Mouse (Mus musculus) kidney, adult 8-10 months (tissue): ENCODE results near the gene Elane.
A peak's percentile ranks its signal among the peaks of the same experiment; 100 is the strongest.
"Not testable (repeated sequence)": the region's sequence is repeated elsewhere in the genome, so short reads cannot be mapped to it uniquely, and the experiment has no call there.

ENCODE experiments used
- DNase-seq, 2 experiments: peaks; one replicate each; pipeline ENCODE4 v3.0.0; 2022

Elane gene

GRCm38 (mm10) chr10:79883297-79884084, 2.6 kb upstream of the Elane start:
- peak; percentile 79 to 87 for DNase-seq

- DNase-seq: peak; percentile 87 to 88
Measured at GRCm38 (mm10) chr10:79884446-79884845, 1.6 kb upstream of the Elane start.

GRCm38 (mm10) chr10:79884938-79885337, 1.1 kb upstream of the Elane start:
- not testable (repeated sequence) for DNase-seq

GRCm38 (mm10) chr10:79886611-79887010, 564 bp downstream of the Elane start:
- DNase-seq: no peak

GRCm38 (mm10) chr10:79889386-79889785, 3.3 kb downstream of the Elane start:
- DNase-seq: peak in 1 of 2 experiments; percentile 64

GRCm38 (mm10) chr10:79890670-79891069, 4.6 kb downstream of the Elane start, which contains the start of gene Cfd:
Gene Cfd (plus strand): TSS chr10:79890853.
- no peak for DNase-seq

DNA sequence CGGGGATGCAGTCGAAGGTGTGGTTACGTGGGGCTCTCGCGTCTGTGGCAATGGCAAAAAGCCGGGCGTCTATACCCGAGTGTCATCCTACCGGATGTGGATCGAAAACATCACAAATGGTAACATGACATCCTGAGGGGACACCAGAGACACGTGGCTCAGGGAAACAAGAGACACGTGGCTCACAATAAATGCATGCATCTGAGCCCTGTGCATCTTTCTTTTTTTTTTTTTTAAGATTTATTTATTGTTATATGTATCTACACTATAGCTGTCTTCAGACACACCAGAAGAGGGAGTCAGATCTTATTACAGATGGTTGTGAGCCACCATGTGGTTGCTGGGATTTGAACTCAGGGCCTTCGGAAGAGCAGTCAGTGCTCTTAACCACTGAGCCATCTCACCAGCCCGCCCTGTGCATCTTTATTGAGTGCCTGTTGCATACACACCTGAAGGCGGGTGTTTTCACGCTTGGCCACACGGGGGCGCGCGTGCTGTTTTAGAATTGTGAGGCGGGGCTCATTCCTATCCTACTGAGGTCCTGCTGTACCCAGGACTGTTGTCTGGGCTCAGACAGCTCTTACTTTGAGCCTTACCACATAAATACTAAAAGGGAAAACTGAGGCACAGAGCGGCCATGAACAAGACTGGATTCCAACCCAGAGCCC, 6.5 kb downstream of the Elane start:
- DNase-seq: peak; percentile 70 to 84

DNA sequence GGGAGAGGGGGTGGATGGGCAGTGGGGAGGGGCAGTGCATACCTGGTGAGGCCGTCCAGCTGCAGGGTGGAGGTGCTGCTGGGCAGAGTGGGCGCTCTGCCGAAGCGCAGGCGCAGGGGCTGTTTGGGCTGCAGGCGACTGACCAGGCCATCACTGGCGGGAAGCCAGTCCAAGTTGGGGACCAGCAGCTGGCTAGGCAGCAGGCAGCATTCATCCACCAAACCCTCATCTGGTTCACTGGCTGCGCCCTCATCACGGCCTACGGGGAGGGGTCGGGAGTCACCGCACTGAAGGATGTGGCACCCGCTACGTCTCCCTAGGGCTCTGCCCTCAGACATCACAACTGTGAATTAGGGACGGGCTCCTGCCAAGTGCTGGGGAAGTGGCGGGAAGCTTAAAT, 10.3 kb downstream of the Elane start:
- no peak for DNase-seq

DNA sequence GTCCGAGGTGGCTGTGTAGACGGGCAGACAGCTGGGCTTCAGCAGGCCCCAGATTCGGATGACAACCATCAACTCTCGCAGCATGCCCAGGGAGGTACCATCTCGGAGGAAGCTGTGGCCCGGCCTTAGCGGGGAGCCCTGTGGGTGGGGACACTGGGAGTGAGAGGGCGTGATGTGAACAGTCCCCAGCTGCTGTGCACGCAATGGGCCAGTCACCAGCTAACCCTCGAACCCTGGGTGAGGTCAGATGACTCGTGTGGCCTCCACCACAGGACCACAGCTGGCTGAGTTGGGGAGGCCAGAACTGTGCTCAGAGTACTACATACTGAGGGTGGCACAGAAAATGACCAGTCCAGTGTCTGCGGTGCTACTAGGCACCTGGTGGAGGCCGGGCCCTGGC, 10.8 kb downstream of the Elane start:
- no peak for DNase-seq

DNA sequence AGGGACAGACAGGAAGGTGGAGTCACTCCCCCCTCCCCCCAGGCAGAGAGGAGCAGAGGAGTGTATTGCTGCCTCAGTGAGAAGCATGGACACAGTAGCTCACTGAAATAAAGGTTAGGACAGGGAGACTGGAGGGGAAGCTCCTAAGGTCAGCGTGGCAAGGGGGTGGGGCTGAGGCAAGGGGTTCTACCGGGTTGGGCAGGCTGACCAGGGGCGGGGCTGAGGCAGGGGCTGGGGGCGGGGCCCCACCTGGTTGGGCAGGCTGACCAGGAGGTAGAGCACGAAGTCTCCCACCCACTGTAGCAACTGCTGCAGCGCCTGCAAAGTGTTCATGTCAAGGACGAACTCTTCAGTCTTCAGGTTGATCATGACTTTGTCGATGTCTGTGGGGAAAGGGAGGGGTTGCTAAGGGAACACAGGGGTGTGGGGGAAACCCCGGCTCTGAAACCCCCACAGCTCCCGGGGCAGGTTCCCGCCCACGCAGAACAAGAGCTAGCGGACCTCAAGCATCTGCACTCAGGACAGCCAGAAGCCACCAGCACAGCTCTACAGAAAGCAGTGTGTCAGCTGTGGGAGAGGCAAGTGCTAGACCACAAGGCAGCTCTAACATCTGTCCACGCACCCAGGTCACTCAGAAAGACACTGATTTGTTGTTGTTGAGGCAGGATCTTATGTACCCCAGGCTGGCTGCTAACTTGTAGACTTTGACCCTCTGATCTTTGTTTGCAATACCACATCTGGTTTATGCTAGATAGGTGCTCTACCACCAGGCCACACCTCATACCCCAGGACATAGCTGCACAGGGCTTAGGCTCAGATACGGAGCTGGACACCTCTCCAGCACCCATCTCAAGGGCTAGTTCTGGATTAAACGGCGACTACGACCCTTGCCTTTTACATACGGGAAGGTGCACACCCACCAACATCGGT, 11.5 kb downstream of the Elane start:
- no peak for DNase-seq

- no peak for DNase-seq
Measured at GRCm38 (mm10) chr10:79900951-79901410, 14.9 kb downstream of the Elane start.

GRCm38 (mm10) chr10:79906712-79907111, 20.7 kb downstream of the Elane start:
- no peak for DNase-seq

DNA sequence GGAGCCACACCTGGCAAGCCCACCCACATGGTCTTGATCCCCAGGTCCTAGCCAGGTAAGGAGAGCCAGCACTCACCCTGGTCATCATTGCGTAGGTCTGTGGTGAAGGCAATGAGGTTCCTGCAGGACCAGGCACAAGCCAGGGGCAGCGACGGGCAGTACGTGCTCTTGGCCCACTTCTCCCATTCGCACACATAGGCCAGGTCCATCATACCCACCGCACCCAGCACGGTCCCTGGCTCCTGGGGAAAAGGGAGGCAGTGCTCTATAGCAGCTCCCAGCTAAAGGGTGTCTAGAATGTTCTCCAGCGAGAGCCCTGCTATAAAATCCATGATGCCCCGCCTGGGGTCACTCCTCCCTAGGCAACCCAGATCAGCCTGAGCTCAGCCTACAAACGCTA, 21.4 kb downstream of the Elane start:
- no peak for DNase-seq

DNA sequence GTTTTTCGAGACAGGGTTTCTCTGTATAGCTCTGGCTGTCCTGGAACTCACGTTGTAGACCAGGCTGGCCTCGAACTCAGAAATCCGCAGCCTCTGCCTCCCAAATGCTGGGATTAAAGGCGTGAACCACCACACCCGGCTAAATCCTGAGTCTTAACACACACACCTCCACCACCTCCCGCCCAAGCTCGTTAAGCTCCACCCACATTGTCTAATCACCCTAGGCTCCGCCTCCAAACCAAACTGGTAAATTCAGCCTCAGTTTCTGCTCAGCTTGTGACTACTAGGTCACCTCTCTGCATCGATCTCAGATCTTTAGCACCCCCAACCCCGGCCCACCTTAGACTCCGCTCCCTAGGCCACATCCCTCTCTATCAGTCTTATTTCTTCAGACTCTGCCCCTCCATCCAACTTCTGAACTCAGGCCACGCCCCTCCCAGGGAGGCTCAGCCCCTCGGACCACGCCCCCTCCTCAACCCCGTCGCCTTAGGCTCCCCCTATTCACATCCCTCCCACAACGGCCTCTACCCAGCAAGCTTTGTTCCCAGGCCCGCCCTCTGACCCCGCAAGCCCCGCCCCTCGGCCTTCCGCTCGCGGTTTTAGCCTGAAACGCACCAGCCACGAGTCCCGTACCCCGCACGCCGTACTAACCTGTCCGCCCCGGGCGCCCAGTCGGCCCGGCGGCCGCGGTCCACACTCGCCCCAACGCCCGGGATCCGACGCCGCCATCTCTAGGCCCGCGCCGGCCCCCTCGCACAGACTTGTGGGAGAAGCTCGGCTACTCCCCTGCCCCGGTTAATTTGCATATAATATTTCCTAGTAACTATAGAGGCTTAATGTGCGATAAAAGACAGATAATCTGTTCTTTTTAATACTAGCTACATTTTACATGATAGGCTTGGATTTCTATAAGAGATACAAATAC, 22.4 kb downstream of the Elane start, which contains the start of gene Med16:
Med16 (minus strand) TSS at position 757 of the 925 bp plus-strand sequence.
- DNase-seq: peak; percentile 97

- DNase-seq: peak; percentile 53 to 63
Measured at GRCm38 (mm10) chr10:79909092-79909922, 23.3 kb downstream of the Elane start.

DNA sequence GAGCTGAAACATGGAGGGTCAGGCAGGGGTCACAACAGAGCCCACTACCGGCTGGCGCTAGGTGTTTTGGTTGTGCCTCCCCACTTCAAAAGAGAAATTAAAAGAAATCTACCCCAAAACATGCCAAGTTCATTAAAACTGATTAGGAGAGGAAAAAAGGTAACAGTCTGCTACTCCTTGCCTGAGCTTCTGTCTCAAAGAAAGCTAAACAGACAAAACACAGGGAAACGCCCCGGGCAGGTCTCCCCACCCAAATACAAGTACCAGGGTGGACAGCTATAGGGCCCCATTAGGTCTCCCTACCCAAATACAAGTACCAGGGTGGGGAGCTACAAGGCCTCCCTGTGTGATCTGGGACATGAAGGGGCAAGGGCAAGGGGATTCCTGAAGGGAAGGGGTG, 24.5 kb downstream of the Elane start, which contains the start of gene Gm26602:
Gm26602 (plus strand) TSS at position 301 of the 400 bp plus-strand sequence.
- no peak for DNase-seq

DNA sequence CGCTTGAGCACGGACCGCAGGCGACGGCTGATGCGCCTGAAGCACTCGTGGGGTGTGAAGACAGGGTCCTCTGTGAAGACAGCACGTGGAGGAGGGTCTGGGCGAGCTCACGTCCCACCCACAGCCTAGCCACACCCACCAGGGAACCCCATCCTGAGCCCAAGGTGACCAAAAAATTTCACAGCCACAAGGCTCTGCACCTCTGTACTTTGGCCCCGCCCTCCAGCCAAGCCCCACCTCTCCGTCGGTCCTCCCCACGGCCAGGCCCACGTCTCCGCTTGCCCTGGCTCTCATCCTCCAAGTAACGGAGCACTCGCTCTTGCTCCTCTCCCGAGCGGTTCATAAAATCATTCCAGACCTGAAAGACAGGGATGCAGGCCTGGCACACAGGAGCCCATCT, 26.4 kb downstream of the Elane start:
- DNase-seq: no peak

- DNase-seq: no peak
Measured at GRCm38 (mm10) chr10:79914131-79914947, 28.3 kb downstream of the Elane start.

DNA sequence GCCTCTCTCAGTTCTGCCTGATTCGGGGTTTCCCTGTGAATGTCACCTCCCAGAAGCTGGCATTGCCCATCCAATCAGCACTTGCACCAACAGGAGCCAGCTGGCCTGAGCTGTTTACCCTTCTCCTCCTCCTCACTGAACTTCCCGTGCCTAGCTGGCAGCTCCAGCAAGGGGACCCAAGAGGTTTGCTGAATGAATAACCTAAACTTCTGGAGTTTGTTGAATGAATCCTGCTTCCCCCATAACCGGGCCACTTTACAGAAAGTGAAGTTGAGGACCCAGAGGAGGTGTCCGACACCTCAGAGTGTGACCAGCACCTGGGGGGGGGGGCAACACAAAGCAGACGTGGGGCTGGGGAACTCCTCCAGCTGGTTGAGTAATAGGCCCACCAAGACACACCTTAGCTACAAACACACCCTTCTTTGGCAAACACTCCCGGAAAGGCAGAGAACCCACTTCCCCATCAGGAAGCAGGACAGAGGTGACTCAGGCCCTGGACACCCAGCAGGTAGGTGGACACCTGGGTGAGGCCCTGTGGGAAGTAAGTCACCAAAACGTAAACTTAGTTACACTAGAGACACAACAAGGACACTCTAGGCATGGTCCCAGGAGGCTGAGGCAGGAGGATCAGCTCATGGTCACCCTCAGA, 29.0 kb downstream of the Elane start:
- no peak for DNase-seq
